ENCODE assay signal across 23 mouse cellular contexts in genomic region chr16:49679666-49680065, GRCm38 (mm10).
"Had no signal": no experiment of that assay in that cellular context is flagged by ENCODE, and none has a peak within 500 bp of the region (broad histone marks: within the 10 kb centered on the region; RNA-seq: fewer than 3 reads in every experiment).

No protein-coding gene starts in this region.

- H3K27me3 ChIP-seq: embryonic facial prominence, embryonic 12.5 days; embryonic facial prominence, embryonic 13.5 days; embryonic facial prominence, embryonic 15.5 days; forebrain, embryonic 12.5 days; forebrain, embryonic 13.5 days; forebrain, embryonic 15.5 days had no signal

- H3K4me1 ChIP-seq: embryonic facial prominence, embryonic 12.5 days; embryonic facial prominence, embryonic 13.5 days; embryonic facial prominence, embryonic 15.5 days; heart, embryonic 10.5 days had no signal

- DNase-seq: cerebellum, adult 8-10 months; cerebellum, adult 9-10 months; cerebellum, adult 9-11 months; embryo, embryonic 11 days; forebrain, postnatal 0 days; gastrocnemius, adult 2 months; gastrocnemius, postnatal 10 days; gastrocnemius, postnatal 14 days; gastrocnemius, postnatal 25 days; gastrocnemius, postnatal 36 days; heart, adult 11 months; heart, adult 18-20 months; heart, adult 2 months had no signal

- H3K27ac ChIP-seq: embryonic facial prominence, embryonic 10.5 days; embryonic facial prominence, embryonic 12.5 days; embryonic facial prominence, embryonic 13.5 days; embryonic facial prominence, embryonic 15.5 days; forebrain, embryonic 10.5 days; forebrain, embryonic 12.5 days; forebrain, embryonic 13.5 days; forebrain, embryonic 15.5 days; gastrocnemius, adult 2 months; heart, adult 2 months; heart, embryonic 10.5 days had no signal

- H3K4me3 ChIP-seq: embryonic facial prominence, embryonic 10.5 days; embryonic facial prominence, embryonic 12.5 days; embryonic facial prominence, embryonic 13.5 days; embryonic facial prominence, embryonic 15.5 days; erythroblast, embryonic 14.5 days; forebrain, embryonic 10.5 days; forebrain, embryonic 12.5 days; forebrain, embryonic 13.5 days; forebrain, embryonic 15.5 days; gastrocnemius, adult 2 months; heart, adult 2 months; heart, embryonic 10.5 days had no signal
